Comparison of ENCODE assay signal across 21 mouse cellular contexts in the genomic region with DNA sequence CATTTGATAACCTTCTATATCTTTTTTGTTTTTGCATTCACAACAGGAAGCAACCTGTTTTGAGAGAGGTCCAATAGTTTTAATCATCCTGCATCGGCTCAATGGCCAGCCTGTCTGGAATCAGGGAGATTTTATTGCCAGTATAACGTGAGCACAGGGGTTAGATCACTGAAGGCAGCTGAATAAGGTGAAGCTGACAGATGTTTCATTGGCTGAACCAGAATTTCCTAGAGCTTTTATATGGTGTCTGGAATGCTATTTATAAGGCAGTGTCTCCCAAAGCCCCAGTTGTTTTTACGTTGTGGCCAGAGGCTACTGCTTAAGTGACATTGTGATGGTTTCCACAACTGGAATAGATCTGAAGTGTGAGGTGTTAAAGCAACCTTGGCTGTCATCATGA.
"Had no signal": no experiment of that assay in that cellular context is flagged by ENCODE, and none has a peak within 500 bp of the region (broad histone marks: within the 10 kb centered on the region; RNA-seq: fewer than 3 reads in every experiment).

No protein-coding gene starts in this region.

- H3K27me3 ChIP-seq: lung, embryonic 15.5 days; megakaryocyte, embryonic 14.5 days; midbrain, embryonic 12.5 days; neural tube, embryonic 13.5 days; neural tube, embryonic 15.5 days; stomach, embryonic 15.5 days had no signal

- ATAC-seq: liver, postnatal 0 days; lung, postnatal 0 days; midbrain, embryonic 16.5 days had no signal

- DNase-seq: liver, postnatal 0 days; lung, adult 2 months; lung, postnatal 14 days; lung, postnatal 36 days; midbrain, embryonic 14.5 days; right cerebral cortex, postnatal 14 days; thymus, adult 2 months; thymus, postnatal 25 days; thymus, postnatal 4 days had no signal

- H3K9ac ChIP-seq: liver, postnatal 0 days; lung, embryonic 15.5 days; midbrain, embryonic 12.5 days; neural tube, embryonic 13.5 days; neural tube, embryonic 15.5 days; stomach, embryonic 15.5 days had no signal

- H3K4me2 ChIP-seq: lung, embryonic 15.5 days; midbrain, embryonic 12.5 days; neural tube, embryonic 13.5 days; neural tube, embryonic 15.5 days; stomach, embryonic 15.5 days had no signal

- H3K4me3 ChIP-seq: lung, embryonic 15.5 days; megakaryocyte, embryonic 14.5 days; midbrain, embryonic 10.5 days; midbrain, embryonic 12.5 days; myocyte; neural tube, embryonic 13.5 days; neural tube, embryonic 15.5 days; stomach, embryonic 15.5 days had no signal

- H3K4me1 ChIP-seq: lung, embryonic 15.5 days; megakaryocyte, embryonic 14.5 days; midbrain, embryonic 10.5 days; midbrain, embryonic 12.5 days; neural tube, embryonic 13.5 days; neural tube, embryonic 15.5 days; stomach, embryonic 15.5 days had no signal

- H3K36me3 ChIP-seq: lung, embryonic 15.5 days; midbrain, embryonic 10.5 days; midbrain, embryonic 12.5 days; neural tube, embryonic 13.5 days; neural tube, embryonic 15.5 days; stomach, embryonic 15.5 days had no signal

- H3K27ac ChIP-seq: lung, embryonic 15.5 days; macrophage; midbrain, embryonic 10.5 days; midbrain, embryonic 12.5 days; neural tube, embryonic 13.5 days; neural tube, embryonic 15.5 days; stomach, embryonic 15.5 days; stomach, postnatal 0 days had no signal

- H3K9me3 ChIP-seq: lung, embryonic 15.5 days; megakaryocyte, embryonic 14.5 days; midbrain, embryonic 10.5 days; midbrain, embryonic 12.5 days; neural tube, embryonic 13.5 days; neural tube, embryonic 15.5 days; stomach, embryonic 15.5 days had no signal
